Mouse (Mus musculus) CH12.LX (cell line): Measurements from ENCODE around the gene Foxp1. TPM values are rescaled to one million over a fixed set of nuclear protein-coding genes. Genes with fewer than 3 reads are reported as not detected.

Source experiments
- DNase-seq: peaks from one replicate; pipeline ENCODE4 v3.0.0-alpha.2; 2013; ENCODE audit errors: extremely low read depth
- H3K27ac ChIP-seq: 2 replicates; pipeline ENCODE4 v1.5.1; 2012; ENCODE audit warnings: low read depth, mild to moderate bottlenecking, control low read depth, moderate library complexity; ENCODE audit not compliant: insufficient read depth
- H3K27me3 ChIP-seq: replicated peaks from 2 replicates; pipeline ENCODE3; 2012; ENCODE audit warnings: inconsistent platforms
- H3K36me3 ChIP-seq, 2 experiments: replicated peaks in 1 of 2; 2 replicates each; pipeline versions ENCODE3 to v1.6.1; 2012; ENCODE audit warnings: inconsistent platforms in 1 of 2, low read length in 1 of 2, mild to moderate bottlenecking in 1 of 2, mixed read lengths in 1 of 2, moderate library complexity in 1 of 2; ENCODE audit not compliant: control insufficient read depth in 1 of 2, insufficient read depth in 1 of 2
- H3K4me1 ChIP-seq, 2 experiments: 2 replicates each; pipeline ENCODE4 v1.6.1; 2012; ENCODE audit warnings: inconsistent platforms in 1 of 2, moderate library complexity in 1 of 2; ENCODE audit not compliant: insufficient read depth in 2 of 2, control insufficient read depth in 1 of 2
- H3K4me2 ChIP-seq: 2 replicates; pipeline ENCODE4 v1.6.1; 2012; ENCODE audit warnings: low read depth, mild to moderate bottlenecking, control low read depth; ENCODE audit not compliant: poor library complexity, insufficient read depth, severe bottlenecking
- H3K4me3 ChIP-seq, 3 experiments: fragments of 150-350 bp in 1 of 3; sonication (generic) in 1 of 3; replicated peaks in 1 of 3; 2 replicates each; pipeline versions ENCODE3 to v1.5.1; 2011 to 2012; ENCODE audit warnings: low read depth in 2 of 3, low read length in 2 of 3, mild to moderate bottlenecking in 2 of 3, moderate library complexity in 2 of 3, control low read depth in 1 of 3, improper control_type of control experiment in 1 of 3, inconsistent platforms in 1 of 3, mixed read lengths in 1 of 3; ENCODE audit not compliant: poor library complexity in 1 of 3
- H3K79me2 ChIP-seq: replicated peaks from 2 replicates; pipeline ENCODE4 v1.6.1; 2012; ENCODE audit warnings: mild to moderate bottlenecking, moderate library complexity; ENCODE audit not compliant: control insufficient read depth, poor library complexity, insufficient read depth, severe bottlenecking; ENCODE audit errors: extremely low read depth
- H3K9ac ChIP-seq: 2 replicates; pipeline ENCODE4 v1.6.1; 2012; ENCODE audit warnings: low read depth, mild to moderate bottlenecking, control low read depth, moderate library complexity; ENCODE audit not compliant: insufficient read depth
- H3K9me3 ChIP-seq: replicated peaks from 2 replicates; pipeline ENCODE3; 2012; ENCODE audit warnings: low read length, inconsistent platforms, mixed read lengths
- CHD1 ChIP-seq: IDR thresholded peaks from 2 replicates; pipeline ENCODE4 v1.6.1; 2012; ENCODE audit warnings: low read depth, low read length, improper control_type of control experiment, inconsistent platforms
- CHD2 ChIP-seq: IDR thresholded peaks from 2 replicates; pipeline ENCODE4 v1.6.1; 2011; ENCODE audit warnings: low read length, improper control_type of control experiment
- CTCF ChIP-seq, 2 experiments: IDR thresholded peaks in 1 of 2; conservative IDR thresholded peaks in 1 of 2; 2 replicates each; pipeline ENCODE4 v1.5.1; 2011 to 2012; ENCODE audit warnings: low read depth in 2 of 2, low read length in 2 of 2, improper control_type of control experiment in 1 of 2, inconsistent platforms in 1 of 2, mild to moderate bottlenecking in 1 of 2, moderate library complexity in 1 of 2
- E2F4 ChIP-seq: IDR thresholded peaks from 2 replicates; pipeline ENCODE4 v1.6.1; 2011; ENCODE audit warnings: low read depth, low read length, improper control_type of control experiment; ENCODE audit not compliant: insufficient replicate concordance
- ELF1 ChIP-seq: IDR thresholded peaks from 2 replicates; pipeline ENCODE4 v1.6.1; 2014; ENCODE audit warnings: low read depth, mild to moderate bottlenecking, inconsistent platforms, low read length, improper control_type of control experiment
- EP300 ChIP-seq: IDR thresholded peaks from 2 replicates; pipeline ENCODE4 v1.6.1; 2011; ENCODE audit warnings: low read length, improper control_type of control experiment
- ETS1 ChIP-seq: conservative IDR thresholded peaks from 2 replicates; pipeline ENCODE4 v1.6.1; 2012; ENCODE audit warnings: low read depth, mild to moderate bottlenecking, inconsistent platforms, low read length, improper control_type of control experiment, moderate library complexity
- GABPA ChIP-seq: IDR thresholded peaks from 2 replicates; pipeline ENCODE4 v1.6.1; 2012; ENCODE audit warnings: low read depth, low read length, improper control_type of control experiment, inconsistent platforms; ENCODE audit not compliant: insufficient replicate concordance
- HCFC1 ChIP-seq: IDR thresholded peaks from 2 replicates; pipeline ENCODE4 v1.6.1; 2012; ENCODE audit warnings: low read depth, mild to moderate bottlenecking, inconsistent platforms, low read length, improper control_type of control experiment
- IRF4 ChIP-seq: IDR thresholded peaks from 2 replicates; pipeline ENCODE4 v1.6.1; 2014; ENCODE audit warnings: low read depth, mild to moderate bottlenecking, inconsistent platforms, low read length, improper control_type of control experiment
- JUN ChIP-seq: IDR thresholded peaks from 2 replicates; pipeline ENCODE4 v1.6.1; 2011; ENCODE audit warnings: low read depth, mild to moderate bottlenecking, low read length, improper control_type of control experiment, moderate library complexity; ENCODE audit not compliant: insufficient read depth
- JUND ChIP-seq: conservative IDR thresholded peaks from 2 replicates; pipeline ENCODE4 v1.6.1; 2011; ENCODE audit warnings: low read depth, low read length, improper control_type of control experiment
- KAT2A ChIP-seq: IDR thresholded peaks from 2 replicates; pipeline ENCODE4 v1.6.1; 2012; ENCODE audit warnings: low read length, improper control_type of control experiment, inconsistent platforms; ENCODE audit not compliant: insufficient replicate concordance
- MAFK ChIP-seq: IDR thresholded peaks from 2 replicates; pipeline ENCODE4 v1.6.1; 2011; ENCODE audit warnings: low read length, improper control_type of control experiment; ENCODE audit not compliant: insufficient replicate concordance
- MAX ChIP-seq: IDR thresholded peaks from 2 replicates; pipeline ENCODE4 v1.6.1; 2011; ENCODE audit warnings: low read length, improper control_type of control experiment
- MAZ ChIP-seq: IDR thresholded peaks from 2 replicates; pipeline ENCODE4 v1.6.1; 2012; ENCODE audit warnings: low read depth, mild to moderate bottlenecking, inconsistent platforms, low read length, improper control_type of control experiment, moderate library complexity
- MXI1 ChIP-seq: IDR thresholded peaks from 2 replicates; pipeline ENCODE4 v1.6.1; 2011; ENCODE audit warnings: mild to moderate bottlenecking, low read depth, low read length, improper control_type of control experiment
- MYC ChIP-seq: IDR thresholded peaks from 2 replicates; pipeline ENCODE4 v1.6.1; 2011; ENCODE audit warnings: low read depth, mild to moderate bottlenecking, improper control_type of control experiment, low read length
- NELFE ChIP-seq: IDR thresholded peaks from 2 replicates; pipeline ENCODE4 v1.6.1; 2011; ENCODE audit warnings: low read depth, low read length, improper control_type of control experiment
- NRF1 ChIP-seq: IDR thresholded peaks from 2 replicates; pipeline ENCODE4 v1.6.1; 2014; ENCODE audit warnings: low read depth, mild to moderate bottlenecking, inconsistent platforms, low read length, improper control_type of control experiment, moderate library complexity
- PAX5 ChIP-seq: IDR thresholded peaks from 2 replicates; pipeline ENCODE4 v1.6.1; 2012; ENCODE audit warnings: low read length, inconsistent platforms, mixed read lengths
- POLR2A ChIP-seq: IDR thresholded peaks from 2 replicates; pipeline ENCODE4 v1.6.1; 2011; ENCODE audit warnings: low read depth, mild to moderate bottlenecking, improper control_type of control experiment, low read length
- POLR2AphosphoS2 ChIP-seq: IDR thresholded peaks from 2 replicates; pipeline ENCODE4 v1.6.1; 2011; ENCODE audit warnings: low read depth, low read length, improper control_type of control experiment
- RAD21 ChIP-seq: IDR thresholded peaks from 2 replicates; pipeline ENCODE4 v1.6.1; 2011; ENCODE audit warnings: low read depth, mild to moderate bottlenecking, low read length, improper control_type of control experiment, moderate library complexity
- RCOR1 ChIP-seq: conservative IDR thresholded peaks from 2 replicates; pipeline ENCODE4 v1.6.1; 2012; ENCODE audit warnings: low read depth, mild to moderate bottlenecking, inconsistent platforms, low read length, improper control_type of control experiment
- SIN3A ChIP-seq: IDR thresholded peaks from 2 replicates; pipeline ENCODE4 v1.6.1; 2012; ENCODE audit warnings: low read length, improper control_type of control experiment, inconsistent platforms
- SMC3 ChIP-seq: IDR thresholded peaks from 2 replicates; pipeline ENCODE4 v1.6.1; 2011; ENCODE audit warnings: low read depth, low read length, improper control_type of control experiment
- TBP ChIP-seq: conservative IDR thresholded peaks from 2 replicates; pipeline ENCODE4 v1.6.1; 2011; ENCODE audit warnings: low read depth, low read length, improper control_type of control experiment
- TCF12 ChIP-seq: IDR thresholded peaks from 2 replicates; pipeline ENCODE4 v1.6.1; 2014; ENCODE audit warnings: low read depth, mild to moderate bottlenecking, inconsistent platforms, low read length, improper control_type of control experiment
- UBTF ChIP-seq: IDR thresholded peaks from 2 replicates; pipeline ENCODE4 v1.6.1; 2012; ENCODE audit warnings: low read depth, mild to moderate bottlenecking, inconsistent platforms, low read length, improper control_type of control experiment, moderate library complexity
- USF1 ChIP-seq: IDR thresholded peaks from 2 replicates; pipeline ENCODE4 v1.6.1; 2014; ENCODE audit warnings: low read depth, mild to moderate bottlenecking, inconsistent platforms, low read length, improper control_type of control experiment
- USF2 ChIP-seq: conservative IDR thresholded peaks from 2 replicates; pipeline ENCODE4 v1.6.1; 2011; ENCODE audit warnings: low read depth, low read length, improper control_type of control experiment
- ZC3H11A ChIP-seq: IDR thresholded peaks from 2 replicates; pipeline ENCODE4 v1.6.1; 2012; ENCODE audit warnings: low read depth, mild to moderate bottlenecking, inconsistent platforms, low read length, improper control_type of control experiment
- ZKSCAN1 ChIP-seq: IDR thresholded peaks from 2 replicates; pipeline ENCODE4 v1.6.1; 2012; ENCODE audit warnings: low read depth, inconsistent platforms, low read length, improper control_type of control experiment, borderline replicate concordance
- ZMIZ1 ChIP-seq: IDR thresholded peaks from 2 replicates; pipeline ENCODE4 v1.6.1; 2012; ENCODE audit warnings: low read depth, mild to moderate bottlenecking, inconsistent platforms, low read length, improper control_type of control experiment
- ZNF384 ChIP-seq: IDR thresholded peaks from 2 replicates; pipeline ENCODE4 v1.6.1; 2012; ENCODE audit warnings: low read depth, low read length, improper control_type of control experiment, inconsistent platforms
- dilution Hi-C: fragments of 300-500 bp; cut with MboI; formaldehyde crosslinking; loops from 2 replicates; pipeline ENCODE4 v1.14.3; 2020; ENCODE audit warnings: low sequenced_read_pairs; ENCODE audit not compliant: extremely low pct_unique_long_range_greater_than_20kb, extremely low pct_ligation_motif_present
- in situ Hi-C: fragments of 300-500 bp; cut with MboI; formaldehyde crosslinking; loops from 3 replicates; pipeline ENCODE4 v1.14.3; 2019; ENCODE audit warnings: low sequenced_read_pairs, low pct_ligation_motif_present, low pct_unique_long_range_greater_than_20kb, mixed read lengths
- polyA plus RNA-seq: library from polyadenylated mRNA; unstranded; fragments of >175 nt; gene quantifications from 2 replicates; pipeline ENCODE4 v1.2.1, GENCODE M21; 2012; ENCODE audit warnings: low read depth; ENCODE audit not compliant: insufficient read length
- total RNA-seq, 2 experiments: library from RNA; depleted of rRNA; stranded (reverse); fragments of 300-350 nt in 1 of 2; fragments of >200 nt in 1 of 2; gene quantifications; 2 replicates each; pipeline ENCODE4 v1.2.3; 2012 to 2014

Gene Foxp1
- total and polyA plus RNA-seq, 3 experiments = 66.5 to 105 (median 87.4) TPM

DNA sequence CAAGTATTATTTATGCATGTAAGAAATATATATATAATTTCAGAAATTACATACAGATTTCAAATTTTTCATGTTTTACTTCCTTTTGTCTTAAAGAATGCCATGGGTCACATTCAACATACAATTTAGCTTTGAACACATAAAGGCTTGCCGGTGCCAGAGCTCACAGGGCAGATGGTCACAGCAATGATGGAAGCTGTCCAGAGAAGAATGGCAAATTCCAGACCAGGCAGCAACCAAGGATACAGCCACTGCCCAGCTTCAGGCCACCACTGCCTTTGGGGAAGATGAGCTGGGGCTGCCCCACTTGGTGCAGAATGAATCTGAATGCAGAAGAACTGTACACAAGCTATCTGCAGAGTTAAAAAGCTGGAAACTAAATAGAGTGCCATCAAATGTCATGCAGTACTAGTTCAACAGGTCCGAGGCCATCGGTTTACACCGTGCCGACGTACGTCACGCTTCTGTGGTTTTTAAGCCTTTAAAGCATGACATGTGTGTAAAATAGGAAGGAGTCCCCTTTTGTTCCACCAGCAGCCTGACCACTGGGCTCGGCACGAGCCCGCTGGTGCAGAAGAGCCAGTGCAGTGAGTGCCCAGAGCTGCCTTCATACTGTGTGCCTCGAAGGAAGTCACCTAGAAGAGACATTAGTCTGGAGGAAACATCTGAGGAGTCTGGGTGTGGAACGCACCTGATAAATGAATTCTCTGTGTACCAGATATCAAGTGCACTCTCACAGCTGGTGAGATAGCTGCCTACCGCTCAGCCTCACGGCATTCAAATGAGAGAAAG is 239.5 kb downstream of the Foxp1 start (continued):
- TF ChIP-seq HCFC1 = no peak
- TF ChIP-seq NELFE = 0 out of 2 replicates have a peak, but pooled peaks have one; percentile 17
- no peak for TF ChIP-seq ZC3H11A
- TF ChIP-seq ZKSCAN1 = no peak
- TF ChIP-seq MYC = peak; percentile 75
- peak; percentile 69 for TF ChIP-seq EP300
- no peak for TF ChIP-seq CHD1
- 0 out of 2 replicates have a peak, but pooled peaks have one; percentile 21 for TF ChIP-seq IRF4
- TF ChIP-seq TBP = 0 out of 2 replicates have a peak, but pooled peaks have one; percentile 34

DNA sequence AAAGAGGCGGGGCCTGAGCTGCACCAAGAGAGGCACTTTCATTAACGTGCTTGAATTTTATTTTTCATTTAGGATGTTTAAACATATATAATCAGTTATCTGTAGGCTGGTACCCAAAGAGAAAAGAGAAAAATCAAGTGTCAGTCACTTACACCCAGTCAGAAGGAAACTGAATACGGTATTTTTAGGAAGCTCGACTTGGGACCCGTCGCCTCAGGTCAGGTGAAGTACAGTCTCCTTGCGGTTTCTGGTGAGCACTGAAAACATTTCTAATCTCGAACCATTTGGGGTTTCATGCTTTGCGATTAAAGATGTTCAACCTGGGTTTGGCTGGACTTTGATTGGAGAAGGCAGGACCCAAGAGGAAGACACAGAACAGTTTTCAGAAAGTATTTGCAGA is 241.1 kb downstream of the Foxp1 start:
- peak; percentile 48 for DNase-seq
- H3K27ac ChIP-seq = no peak overlapping the region
- H3K9me3 ChIP-seq = no peaks in the 10 kb centered on the region
- dilution Hi-C loops (no loop called here), in situ Hi-C loops (no loop called here)
- H3K9ac ChIP-seq = no peak overlapping the region
- H3K79me2 ChIP-seq = no peaks in the 10 kb centered on the region
- H3K4me3 ChIP-seq = no peak overlapping the region
- peaks cover 38 to 58% of the 10 kb centered on the region in 2 experiments for H3K4me1 ChIP-seq
- no peaks in the 10 kb centered on the region for H3K27me3 ChIP-seq
- peak overlapping the region; percentile 37 for H3K4me2 ChIP-seq
- no peaks in the 10 kb centered on the region for H3K36me3 ChIP-seq
- peak; percentile 48; the same call in 1 of the 2 replicates for TF ChIP-seq JUN
- TF ChIP-seq ZC3H11A = no peak
- TF ChIP-seq IRF4 = peak; percentile 86
- TF ChIP-seq CTCF (conservative IDR thresholded peaks at IDR 0.05 in 1 of 2, IDR thresholded peaks at IDR 0.05 in 1 of 2; ENCODE audit: low read depth in 2 of 2, low read length in 2 of 2) = no peak
- TF ChIP-seq RAD21 = no peak; the same call in 1 of the 2 replicates
- TF ChIP-seq KAT2A = no peak
- no peak for TF ChIP-seq USF2
- no peak for TF ChIP-seq UBTF
- no peak for TF ChIP-seq MAZ
- no peak for TF ChIP-seq HCFC1
- no peak for TF ChIP-seq POLR2AphosphoS2
- no peak for TF ChIP-seq TBP
- no peak for TF ChIP-seq CHD2
- TF ChIP-seq RCOR1 = no peak
- TF ChIP-seq ELF1 = no peak
- no peak for TF ChIP-seq SIN3A
- peak; percentile 67 for TF ChIP-seq JUND
- TF ChIP-seq USF1 = no peak
- TF ChIP-seq ZNF384 = no peak
- no peak for TF ChIP-seq NELFE
- TF ChIP-seq SMC3 = no peak
- no peak for TF ChIP-seq ZKSCAN1
- no peak for TF ChIP-seq E2F4
- peak; percentile 83 for TF ChIP-seq ETS1
- TF ChIP-seq CHD1 = no peak
- TF ChIP-seq PAX5 = no peak
- no peak for TF ChIP-seq GABPA
- TF ChIP-seq MAFK = no peak
- TF ChIP-seq MAX = no peak
- TF ChIP-seq NRF1 = no peak
- TF ChIP-seq EP300 = peak; percentile 71
- TF ChIP-seq MXI1 = no peak
- TF ChIP-seq ZMIZ1 = no peak
- TF ChIP-seq POLR2A = no peak
- 0 out of 2 replicates have a peak, but pooled peaks have one; percentile 25 for TF ChIP-seq TCF12
